8 mouse cellular contexts compared by ENCODE assay signal in the genomic region with DNA sequence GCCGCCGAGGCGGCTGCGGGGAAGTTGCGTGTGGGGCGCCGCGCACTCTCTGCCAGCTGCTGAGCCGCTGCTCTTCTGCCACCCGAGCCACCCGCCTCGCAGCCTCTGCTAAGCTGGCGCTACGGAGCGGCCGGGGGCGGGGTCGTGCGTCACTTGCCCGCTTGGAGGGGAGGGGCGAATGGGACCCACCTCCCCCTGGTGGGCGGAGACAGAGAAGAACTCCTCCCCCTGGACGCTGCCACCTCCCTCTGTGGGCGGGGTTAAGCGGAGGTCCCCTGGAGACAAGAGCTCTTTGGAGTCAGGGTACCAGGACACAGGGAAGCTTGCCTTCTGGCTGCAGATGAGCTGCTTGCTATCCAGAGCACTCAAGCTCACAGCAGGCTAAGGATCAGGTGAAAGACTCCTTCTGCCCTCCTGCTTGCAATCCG. TPM values are rescaled to one million over a fixed set of nuclear protein-coding genes. Genes with fewer than 3 reads are reported as not detected.
DNase-seq lines count a peak whose midpoint lies in the region; ATAC-seq and TF ChIP-seq lines count a peak whose summit lies in the region.

Gene Slc2a13 (minus strand): TSS at position 151 of the 428 bp plus-strand sequence.

- under 1% methylated on average over 26 of the region's 26 CpGs for WGBS in heart, embryonic 13.5 days
- WGBS in kidney, postnatal 0 days: 1% methylated on average over 25 of the region's 26 CpGs
- WGBS in liver, embryonic 11.5 days: under 1% methylated on average over 25 of the region's 26 CpGs

- peak within 1 kb of the TSS; percentile 75 for H3K27ac ChIP-seq in heart, embryonic 13.5 days (replicated peaks)
- peak within 1 kb of the TSS; percentile 65; the same call in 1 of the 2 replicates for H3K27ac ChIP-seq in kidney, postnatal 0 days
- no peak within 1 kb of the TSS for H3K27ac ChIP-seq in liver, embryonic 11.5 days (ENCODE audit: low read depth, low read length)

- H3K36me3 ChIP-seq in heart, embryonic 13.5 days: no peaks in the 10 kb centered on the region
- no peaks in the 10 kb centered on the region for H3K36me3 ChIP-seq in kidney, postnatal 0 days (ENCODE audit: insufficient read depth, low read length)
- no peaks in the 10 kb centered on the region for H3K36me3 ChIP-seq in liver, embryonic 11.5 days (ENCODE audit: control insufficient read depth, insufficient read depth, low read length)
- H3K36me3 ChIP-seq in splenic B cell, adult 2 months (ENCODE audit: control insufficient read depth, insufficient read depth, low read length, poor library complexity, severe bottlenecking): no peaks in the 10 kb centered on the region

- peak; percentile 47 for TF ChIP-seq CTCF in kidney, postnatal 0 days (IDR thresholded peaks at IDR 0.05; ENCODE audit: low read depth)

- ATAC-seq in heart, embryonic 13.5 days (ENCODE audit: extremely low read depth, insufficient number of reproducible peaks, low FRiP score, low TSS enrichment): peak; percentile 90
- peak; percentile 91 for ATAC-seq in kidney, postnatal 0 days (replicated peaks; ENCODE audit: low FRiP score, low read depth)
- peak; percentile 89 for ATAC-seq in liver, embryonic 11.5 days (replicated peaks; ENCODE audit: low FRiP score)

- H3K4me3 ChIP-seq in heart, embryonic 13.5 days: peak within 1 kb of the TSS; percentile 67
- peak within 1 kb of the TSS; percentile 54 for H3K4me3 ChIP-seq in kidney, postnatal 0 days (replicated peaks; ENCODE audit: low read depth, low read length)
- H3K4me3 ChIP-seq in liver, embryonic 11.5 days (ENCODE audit: low read depth, low read length): peak within 1 kb of the TSS; percentile 63

- H3K9ac ChIP-seq in heart, embryonic 13.5 days: peak within 1 kb of the TSS; percentile 86
- H3K9ac ChIP-seq in kidney, postnatal 0 days (ENCODE audit: low read depth, low read length): peak within 1 kb of the TSS; percentile 68
- H3K9ac ChIP-seq in liver, embryonic 11.5 days (ENCODE audit: low read depth, low read length): peak within 1 kb of the TSS; percentile 53

- peaks cover 25% of the 10 kb centered on the region for H3K27me3 ChIP-seq in heart, embryonic 13.5 days (replicated peaks)
- H3K27me3 ChIP-seq in kidney, postnatal 0 days (ENCODE audit: insufficient read depth, low read length): no peaks in the 10 kb centered on the region
- H3K27me3 ChIP-seq in liver, embryonic 11.5 days (replicated peaks; ENCODE audit: control insufficient read depth, insufficient read depth, low read length): peaks cover 35% of the 10 kb centered on the region
- peaks cover 1% of the 10 kb centered on the region for H3K27me3 ChIP-seq in splenic B cell, adult 2 months (ENCODE audit: control insufficient read depth, insufficient read depth, low read length, poor library complexity, severe bottlenecking)

- H3K9me3 ChIP-seq in heart, embryonic 13.5 days: no peaks in the 10 kb centered on the region
- no peaks in the 10 kb centered on the region for H3K9me3 ChIP-seq in kidney, postnatal 0 days (replicated peaks; ENCODE audit: low read length)
- no peaks in the 10 kb centered on the region for H3K9me3 ChIP-seq in liver, embryonic 11.5 days (ENCODE audit: control insufficient read depth, low read length)

- DNase-seq in CD4-positive helper T cell, adult 2 months (ENCODE audit: low read depth, low spot score): peak; percentile 46
- DNase-seq in brain, embryonic 18.5 days (ENCODE audit: low read depth, low spot score): peak; percentile 77
- peak; percentile 65 for DNase-seq in fibroblast of lung, adult 2 months (ENCODE audit: low read depth)
- peak; percentile 95 for DNase-seq in kidney, postnatal 0 days (ENCODE audit: low spot score)
- peak; percentile 88 for DNase-seq in liver, embryonic 11.5 days (ENCODE audit: low spot score)
- DNase-seq in naive thymus-derived CD4-positive, alpha-beta T cell, adult 2 months (ENCODE audit: low read depth): peak; percentile 21
- peak; percentile 84 for DNase-seq in splenic B cell, adult 2 months (ENCODE audit: low read depth, low spot score)

- H3K4me1 ChIP-seq in heart, embryonic 13.5 days: peaks cover 28% of the 10 kb centered on the region
- H3K4me1 ChIP-seq in kidney, postnatal 0 days (replicated peaks; ENCODE audit: insufficient read depth, low read length): peaks cover 4% of the 10 kb centered on the region; the same call in 1 of the 2 replicates
- no peaks in the 10 kb centered on the region; the same call in 1 of the 2 replicates for H3K4me1 ChIP-seq in liver, embryonic 11.5 days (replicated peaks; ENCODE audit: control insufficient read depth, insufficient read depth, low read length)

- H3K4me2 ChIP-seq in heart, embryonic 13.5 days: peak within 1 kb of the TSS; percentile 97
- peak within 1 kb of the TSS; percentile 96 for H3K4me2 ChIP-seq in kidney, postnatal 0 days (ENCODE audit: low read length)
- peak within 1 kb of the TSS; percentile 94 for H3K4me2 ChIP-seq in liver, embryonic 11.5 days

RNA-seq across cellular contexts. Expression of gene Slc2a13, which starts in this region (rescaled TPM):
- polyA plus RNA-seq in heart, embryonic 13.5 days (2015; fragmentation: Nextera tagmentation; extraction: Ambion mirVana): 0.85 and 0.99 TPM in 2 replicates
- polyA plus RNA-seq in kidney, postnatal 0 days (2015; fragmentation: Nextera tagmentation; extraction: Ambion mirVana): 1.4 and 1.9 TPM in 2 replicates
- polyA plus RNA-seq in liver, embryonic 11.5 days (2014; fragmentation: Nextera tagmentation; extraction: Ambion mirVana): 0.43 and 0.44 TPM in 2 replicates

Comparison
In these comparisons a context has a peak if more than half of its experiments do, and no peak if none do; other contexts are left out.
1. Peak in ATAC-seq, H3K4me3 ChIP-seq, H3K27ac ChIP-seq, H3K9ac ChIP-seq and H3K4me2 ChIP-seq in heart, embryonic 13.5 days; RNA of the gene not detected or under 1 TPM.
2. Peak in DNase-seq, ATAC-seq, H3K4me3 ChIP-seq, H3K9ac ChIP-seq and H3K4me2 ChIP-seq in liver, embryonic 11.5 days; RNA of the gene not detected or under 1 TPM.
3. DNase-seq: peak in every context shown above with its lines; median percentile 95 in kidney, postnatal 0 days; 88 in liver, embryonic 11.5 days; 84 in splenic B cell, adult 2 months; 77 in brain, embryonic 18.5 days; 65 in fibroblast of lung, adult 2 months; 46 in CD4-positive helper T cell, adult 2 months; 21 in naive thymus-derived CD4-positive, alpha-beta T cell, adult 2 months.